Mouse (Mus musculus): ENCODE data around the gene Ehmt1. TPM values are rescaled to one million over a fixed set of nuclear protein-coding genes. Genes with fewer than 3 reads are reported as not detected.

Gene Ehmt1
- total and polyA plus RNA-seq, 3 experiments: 31.9 to 55.8 TPM; not detected in 1

DNA sequence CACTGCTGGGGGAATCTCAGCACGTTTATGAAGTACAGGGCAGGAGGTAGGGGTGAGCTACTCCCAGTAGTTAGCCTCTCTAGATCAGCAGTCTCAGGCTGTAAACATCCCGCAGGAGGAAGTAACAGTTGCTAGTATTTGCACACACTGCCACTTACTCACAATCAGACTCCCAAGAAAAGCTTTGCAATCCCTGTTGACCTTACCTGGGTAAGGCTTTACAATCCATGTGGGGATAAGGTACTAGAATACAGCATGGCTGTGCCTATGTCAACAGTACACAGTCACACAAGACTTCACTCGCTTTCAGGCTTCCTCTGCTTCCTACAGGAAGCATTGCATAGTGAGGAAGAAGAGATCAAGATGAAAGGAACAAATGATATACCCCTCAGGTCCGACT is 22.7 kb downstream of the Ehmt1 start:
- no peaks in the 10 kb centered on the region for H3K9me3 ChIP-seq (replicated peaks; ENCODE audit: insufficient read depth, low read length)
- TF ChIP-seq CTCF (IDR thresholded peaks at IDR 0.05 in 2 of 3, conservative IDR thresholded peaks at IDR 0.05 in 1 of 3; ENCODE audit: control insufficient read depth in 1 of 3, insufficient read depth in 1 of 3, low read depth in 2 of 3, low read length in 3 of 3, poor library complexity in 1 of 3, severe bottlenecking in 1 of 3): no peak
- no peak for TF ChIP-seq MAX (IDR thresholded peaks at IDR 0.05; ENCODE audit: low read length)
- TF ChIP-seq EP300 (IDR thresholded peaks at IDR 0.05; ENCODE audit: low read depth in 1 of 2, low read length in 2 of 2): no peak
- H3K4me1 ChIP-seq (ENCODE audit: control insufficient read depth in 1 of 2, insufficient read depth in 2 of 2, low read length in 2 of 2): peaks cover 0 to 4% of the 10 kb centered on the region in 2 experiments; a peak in 2 of 4 replicates
- no peaks in the 10 kb centered on the region for H3K27me3 ChIP-seq (ENCODE audit: control insufficient read depth in 1 of 2, insufficient read depth in 2 of 2, low read length in 2 of 2)
- no peak overlapping the region for H3K27ac ChIP-seq (ENCODE audit: control insufficient read depth, low read depth, low read length)
- DNase-seq (ENCODE audit: low read depth, low spot score): no peak
- H3K79me2 ChIP-seq (ENCODE audit: control insufficient read depth, insufficient read depth, low read length, poor library complexity): peaks cover 40% of the 10 kb centered on the region
- no peak overlapping the region for H3K9ac ChIP-seq (ENCODE audit: control insufficient read depth, low read depth, low read length, poor library complexity, severe bottlenecking)
- peaks cover 6% of the 10 kb centered on the region in 2 experiments for H3K36me3 ChIP-seq (ENCODE audit: control insufficient read depth in 1 of 2, insufficient read depth in 2 of 2, low read length in 2 of 2)
- H3K4me3 ChIP-seq (ENCODE audit: control insufficient read depth in 1 of 2, insufficient read depth in 1 of 2, low read depth in 2 of 2, low read length in 2 of 2): no peak overlapping the region

DNA sequence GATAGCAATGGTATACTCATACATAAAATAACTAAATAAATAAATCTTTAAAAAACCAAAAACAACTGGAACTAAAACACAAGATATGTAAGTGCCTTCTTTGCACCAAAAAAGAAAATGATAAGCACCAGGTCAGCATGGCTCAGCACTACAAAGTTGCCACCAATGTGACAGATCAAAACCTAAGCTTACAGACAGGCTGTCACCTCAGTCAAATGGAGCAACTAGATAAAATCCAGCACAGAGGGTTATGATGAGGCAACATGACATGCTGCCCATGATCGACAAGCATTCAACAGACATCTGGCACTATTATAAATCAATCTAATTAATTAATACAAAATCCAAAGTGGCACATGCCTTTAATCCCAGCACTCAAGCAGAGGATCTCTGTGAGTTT is 25.2 kb downstream of the Ehmt1 start:
- peaks cover 2 to 12% of the 10 kb centered on the region in 2 experiments for H3K4me1 ChIP-seq (ENCODE audit: control insufficient read depth in 1 of 2, insufficient read depth in 2 of 2, low read length in 2 of 2)
- peaks cover 42% of the 10 kb centered on the region for H3K79me2 ChIP-seq (ENCODE audit: control insufficient read depth, insufficient read depth, low read length, poor library complexity)
- H3K27me3 ChIP-seq (ENCODE audit: control insufficient read depth in 1 of 2, insufficient read depth in 2 of 2, low read length in 2 of 2): no peaks in the 10 kb centered on the region
- H3K9me3 ChIP-seq (replicated peaks; ENCODE audit: insufficient read depth, low read length): no peaks in the 10 kb centered on the region
- H3K9ac ChIP-seq (ENCODE audit: control insufficient read depth, low read depth, low read length, poor library complexity, severe bottlenecking): no peak overlapping the region
- H3K4me3 ChIP-seq (ENCODE audit: control insufficient read depth in 1 of 2, insufficient read depth in 1 of 2, low read depth in 2 of 2, low read length in 2 of 2): no peak overlapping the region
- TF ChIP-seq NRF1 (IDR thresholded peaks at IDR 0.05; ENCODE audit: insufficient read depth, low read depth, low read length, poor library complexity, severe bottlenecking) (no peak), MAZ (IDR thresholded peaks at IDR 0.05; ENCODE audit: low read depth, low read length) (no peak), MEF2A (IDR thresholded peaks at IDR 0.05; ENCODE audit: extremely low read depth, insufficient replicate concordance, low read depth, low read length, poor library complexity, severe bottlenecking) (no peak), USF1 (IDR thresholded peaks at IDR 0.05; ENCODE audit: low read depth, low read length) (no peak), HCFC1 (IDR thresholded peaks at IDR 0.05; ENCODE audit: low read depth, low read length) (no peak), TBP (IDR thresholded peaks at IDR 0.05; ENCODE audit: low read depth, low read length) (no peak), SIN3A (IDR thresholded peaks at IDR 0.05; ENCODE audit: low read length) (no peak), MYB (IDR thresholded peaks at IDR 0.05; ENCODE audit: low read depth, low read length) (no peak), GABPA (IDR thresholded peaks at IDR 0.05; ENCODE audit: low read depth, low read length) (no peak), NELFE (IDR thresholded peaks at IDR 0.05; ENCODE audit: low read depth, low read length) (no peak), E2F4 (IDR thresholded peaks at IDR 0.05; ENCODE audit: borderline replicate concordance, low read depth, low read length) (no peak), MAFK (IDR thresholded peaks at IDR 0.05; ENCODE audit: borderline replicate concordance, low read depth, low read length) (no peak), ZC3H11A (IDR thresholded peaks at IDR 0.05; ENCODE audit: low read depth, low read length) (no peak), POLR2AphosphoS2 (IDR thresholded peaks at IDR 0.05; ENCODE audit: low read length) (no peak), POLR2A (IDR thresholded peaks at IDR 0.05; ENCODE audit: control insufficient read depth in 1 of 2, insufficient read depth in 1 of 2, low read depth in 1 of 2, low read length in 2 of 2, poor library complexity in 1 of 2) (no peak)
- H3K36me3 ChIP-seq (ENCODE audit: control insufficient read depth in 1 of 2, insufficient read depth in 2 of 2, low read length in 2 of 2): peaks cover 4 to 11% of the 10 kb centered on the region in 2 experiments
- no peak for DNase-seq (ENCODE audit: low read depth, low spot score)
- no peak overlapping the region for H3K27ac ChIP-seq (ENCODE audit: control insufficient read depth, low read depth, low read length)

Data from MEL (cell line).